Mouse (Mus musculus) layer of hippocampus, postnatal 14 days (tissue): Measurements from ENCODE around the gene Gimap8. TPM values are rescaled to one million over a fixed set of nuclear protein-coding genes. Genes with fewer than 3 reads are reported as not detected.
A peak's percentile ranks its signal among the peaks of the same experiment; 100 is the strongest.
"Not testable (repeated sequence)": the region's sequence is repeated elsewhere in the genome, so short reads cannot be mapped to it uniquely, and the experiment has no call there.

Experiments used
- DNase-seq, 2 experiments: peaks; one replicate each; pipeline ENCODE4 v3.0.0; 2021 to 2022; ENCODE audit warnings: low spot score in 2 of 2, mixed read lengths in 1 of 2
- long read RNA-seq, 2 experiments: library from polyadenylated mRNA; stranded (forward); transcript quantifications; one replicate each; pipeline ENCODE4 v2.0.0; 2021
- total RNA-seq, 2 experiments: library from RNA; stranded (reverse); gene quantifications; 2 replicates each; pipeline ENCODE4 v1.2.3; 2021

Gimap8 gene
- total RNA-seq, result 1 to 10 TPM; 1.0 to 1.4 TPM
- long read RNA-seq, experiment 1, result 0 reads
- long read RNA-seq, experiment 2, result 0 reads

- DNase-seq, result peak in 1 of 2 experiments; percentile 36
Observed at GRCm38 (mm10) chr6:48646995-48647394, at the start of gene Gimap8. Gene Gimap8 (plus strand): TSS chr6:48647234.

- DNase-seq, result no peak
Observed at GRCm38 (mm10) chr6:48600594-48600993, 46.4 kb upstream of the Gimap8 start.

- peak; percentile 96 to 97 for DNase-seq
Observed at GRCm38 (mm10) chr6:48601271-48602079, 45.6 kb upstream of the Gimap8 start, which contains the start of gene Zfp775. Gene Zfp775 (plus strand): TSS chr6:48602063.

GRCm38 (mm10) chr6:48602080-48602741 is 44.8 kb upstream of the Gimap8 start:
- DNase-seq, result peak in 1 of 2 experiments; percentile 42

- DNase-seq, result no peak
Observed at GRCm38 (mm10) chr6:48608124-48608523, 38.9 kb upstream of the Gimap8 start.

- DNase-seq, result no peak
Observed at GRCm38 (mm10) chr6:48609512-48609911, 37.5 kb upstream of the Gimap8 start.

GRCm38 (mm10) chr6:48610657-48611056 is 36.4 kb upstream of the Gimap8 start:
- no peak for DNase-seq

- no peak for DNase-seq
Observed at GRCm38 (mm10) chr6:48613464-48613863, 33.6 kb upstream of the Gimap8 start.

GRCm38 (mm10) chr6:48614756-48615155 is 32.3 kb upstream of the Gimap8 start:
- no peak for DNase-seq

- DNase-seq, result no peak
Observed at GRCm38 (mm10) chr6:48620031-48620430, 27.0 kb upstream of the Gimap8 start.

- DNase-seq, result not testable (repeated sequence)
Observed at GRCm38 (mm10) chr6:48622186-48622843, 24.7 kb upstream of the Gimap8 start.

GRCm38 (mm10) chr6:48623460-48623859 is 23.6 kb upstream of the Gimap8 start:
- DNase-seq, result no peak

GRCm38 (mm10) chr6:48626464-48626863 is 20.6 kb upstream of the Gimap8 start, which contains the start of gene AI854703:
Gene AI854703 (plus strand): TSS chr6:48626764.
- DNase-seq, result no peak

- peak; percentile 50 to 65 for DNase-seq
Observed at GRCm38 (mm10) chr6:48626984-48627383, 20.1 kb upstream of the Gimap8 start.

GRCm38 (mm10) chr6:48627511-48627924 is 19.5 kb upstream of the Gimap8 start:
- DNase-seq, result no peak

GRCm38 (mm10) chr6:48628377-48628776 is 18.7 kb upstream of the Gimap8 start:
- no peak for DNase-seq

GRCm38 (mm10) chr6:48628808-48629660 is 18.0 kb upstream of the Gimap8 start:
- DNase-seq, result peak; percentile 47 to 59

GRCm38 (mm10) chr6:48629661-48630034 is 17.4 kb upstream of the Gimap8 start:
- no peak for DNase-seq

GRCm38 (mm10) chr6:48630831-48631230 is 16.2 kb upstream of the Gimap8 start:
- DNase-seq, result no peak

- no peak for DNase-seq
Observed at GRCm38 (mm10) chr6:48635105-48635504, 11.9 kb upstream of the Gimap8 start.

GRCm38 (mm10) chr6:48636515-48636914 is 10.5 kb upstream of the Gimap8 start:
- DNase-seq, result no peak
